Mouse (Mus musculus): ENCODE measurements around the gene Zbtb16.

- TF ChIP-seq EP300 (IDR thresholded peaks at IDR 0.05; ENCODE audit: low read length) (no peak), E2F4 (IDR thresholded peaks at IDR 0.05; ENCODE audit: insufficient replicate concordance, low read depth, low read length) (no peak), NELFE (IDR thresholded peaks at IDR 0.05; ENCODE audit: low read depth, low read length) (no peak), POLR2A (IDR thresholded peaks at IDR 0.05; ENCODE audit: low read depth, low read length) (no peak), CTCF (conservative IDR thresholded peaks at IDR 0.05 in 1 of 2, IDR thresholded peaks at IDR 0.05 in 1 of 2; ENCODE audit: low read depth in 2 of 2, low read length in 2 of 2) (no peak), JUN (IDR thresholded peaks at IDR 0.05; ENCODE audit: insufficient read depth, low read depth, low read length) (no peak), RCOR1 (conservative IDR thresholded peaks at IDR 0.05; ENCODE audit: low read depth, low read length) (no peak)
Observed at GRCm38 (mm10) chr9:48724733-48725132, 111.3 kb downstream of the Zbtb16 start.
